Mouse (Mus musculus): ENCODE measurements around the gene Anxa1. TPM values are rescaled to one million over a fixed set of nuclear protein-coding genes. Genes with fewer than 3 reads are reported as not detected.

The Anxa1 gene
- 164 TPM for polyA plus RNA-seq (2014; fragmentation: Illumina TruSeq; extraction: RNeasy Lipid Tissue Mini Kit (QIAGEN cat#74804))

GRCm38 (mm10) chr19:20390455-20390994 lies at the start of gene Anxa1:
Gene Anxa1, minus strand, starts transcription at chr19:20390944.

Other genes with a start within 250 kb of the Anxa1 start
- gene Aldh1a1, start 101.8 kb upstream of the Anxa1 start, polyA plus RNA-seq (2014; fragmentation: Illumina TruSeq; extraction: RNeasy Lipid Tissue Mini Kit (QIAGEN cat#74804)), result 5,481 TPM